Mouse (Mus musculus) forebrain, embryonic 11.5 days (tissue): ENCODE measurements around the gene Cd24a. TPM values are rescaled to one million over a fixed set of nuclear protein-coding genes. Genes with fewer than 3 reads are reported as not detected.

Experiments
- ATAC-seq: fragments of 200-750 bp; cut with Nextera tagmentation; replicated peaks from 2 replicates; pipeline ENCODE4 v1.8.0; 2017; ENCODE audit warnings: moderate TSS enrichment; ENCODE audit not compliant: low FRiP score
- DNase-seq: peaks from one replicate; pipeline ENCODE4 v3.0.0-alpha.2; 2017; ENCODE audit warnings: low spot score
- H3K27ac ChIP-seq: fragments of 300-500 bp; sonication (generic); 2 replicates; pipeline ENCODE4 v1.5.1; 2014; ENCODE audit warnings: low read depth, low read length
- H3K27me3 ChIP-seq: fragments of 300-500 bp; sonication (generic); 2 replicates; pipeline ENCODE4 v1.6.1; 2014; ENCODE audit warnings: mild to moderate bottlenecking, low read length, mixed read lengths; ENCODE audit not compliant: control insufficient read depth, insufficient read depth
- H3K36me3 ChIP-seq: fragments of 300-500 bp; sonication (generic); 2 replicates; pipeline ENCODE4 v1.6.1; 2014; ENCODE audit warnings: mild to moderate bottlenecking, low read length, moderate library complexity, mixed read lengths; ENCODE audit not compliant: control insufficient read depth, insufficient read depth
- H3K4me1 ChIP-seq: fragments of 300-500 bp; sonication (generic); replicated peaks from 2 replicates; pipeline ENCODE4 v1.6.1; 2014; ENCODE audit warnings: low read length, mixed read lengths; ENCODE audit not compliant: control insufficient read depth, insufficient read depth
- H3K4me2 ChIP-seq: fragments of 300-500 bp; sonication (generic); 2 replicates; pipeline ENCODE4 v1.6.1; 2014; ENCODE audit warnings: low read depth, mild to moderate bottlenecking, low read length, moderate library complexity, mixed read lengths; ENCODE audit not compliant: severe bottlenecking
- H3K4me3 ChIP-seq: fragments of 300-500 bp; sonication (generic); 2 replicates; pipeline ENCODE4 v1.5.1; 2014; ENCODE audit warnings: low read depth, low read length
- H3K9ac ChIP-seq: fragments of 300-500 bp; sonication (generic); 2 replicates; pipeline ENCODE4 v1.6.1; 2014; ENCODE audit warnings: low read length
- H3K9me3 ChIP-seq: fragments of 300-500 bp; sonication (generic); 2 replicates; pipeline ENCODE4 v1.6.1; 2016; ENCODE audit warnings: low read length, mixed read lengths; ENCODE audit not compliant: control insufficient read depth
- WGBS: fragments of 180-500 bp; shearing (Covaris S2); extraction: QIAGEN DNeasy Blood & Tissue Kit; methylation state at CpG from one replicate; pipeline ENCODE4 v1.1.7; 2014; 5-methylcytosine and 5-hydroxymethylcytosine counted together
- polyA plus RNA-seq: library from polyadenylated mRNA; unstranded; fragments of >200 nt; fragmentation: Nextera tagmentation; extraction: Ambion mirVana; gene quantifications from 2 replicates; pipeline ENCODE4 v1.2.1, GENCODE M21; 2014

Gene Cd24a
- polyA plus RNA-seq, 1 experiment from 2014 or later, result 364 TPM

DNA sequence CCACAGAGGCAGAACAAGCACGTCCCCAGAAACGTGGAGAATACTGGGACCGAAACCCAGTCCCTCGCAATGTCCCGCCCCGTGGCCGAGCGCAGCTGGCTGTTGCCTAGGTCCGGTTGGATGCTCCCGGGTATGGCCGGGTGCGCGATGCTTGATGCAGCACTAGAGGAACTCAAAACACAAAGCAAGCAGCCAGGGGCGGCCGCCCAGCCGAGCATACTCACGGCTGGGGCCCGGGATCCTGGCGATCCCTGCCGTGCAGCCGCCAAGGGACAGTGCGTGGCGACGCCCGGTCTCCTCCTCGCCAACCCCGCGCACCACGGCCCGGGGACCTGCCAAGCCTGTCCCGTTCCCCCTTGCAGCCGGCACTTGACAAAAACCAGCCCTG lies 276 bp downstream of the Cd24a start:
- DNase-seq (peak; percentile 88), ATAC-seq (peak; percentile 37)
- H3K4me2 ChIP-seq, result peak overlapping the region; percentile 84
- H3K9ac ChIP-seq, result peak overlapping the region; percentile 95
- peaks cover 1% of the 10 kb centered on the region; the same call in 1 of the 2 replicates for H3K4me1 ChIP-seq
- H3K36me3 ChIP-seq, result no peaks in the 10 kb centered on the region; the same call in 1 of the 2 replicates
- WGBS, result under 1% methylated on average over 32 of the region's 32 CpGs
- peaks cover 6% of the 10 kb centered on the region for H3K27me3 ChIP-seq
- H3K4me3 ChIP-seq, result peak overlapping the region; percentile 75
- H3K9me3 ChIP-seq, result no peaks in the 10 kb centered on the region
- peak overlapping the region; percentile 89 for H3K27ac ChIP-seq

DNA sequence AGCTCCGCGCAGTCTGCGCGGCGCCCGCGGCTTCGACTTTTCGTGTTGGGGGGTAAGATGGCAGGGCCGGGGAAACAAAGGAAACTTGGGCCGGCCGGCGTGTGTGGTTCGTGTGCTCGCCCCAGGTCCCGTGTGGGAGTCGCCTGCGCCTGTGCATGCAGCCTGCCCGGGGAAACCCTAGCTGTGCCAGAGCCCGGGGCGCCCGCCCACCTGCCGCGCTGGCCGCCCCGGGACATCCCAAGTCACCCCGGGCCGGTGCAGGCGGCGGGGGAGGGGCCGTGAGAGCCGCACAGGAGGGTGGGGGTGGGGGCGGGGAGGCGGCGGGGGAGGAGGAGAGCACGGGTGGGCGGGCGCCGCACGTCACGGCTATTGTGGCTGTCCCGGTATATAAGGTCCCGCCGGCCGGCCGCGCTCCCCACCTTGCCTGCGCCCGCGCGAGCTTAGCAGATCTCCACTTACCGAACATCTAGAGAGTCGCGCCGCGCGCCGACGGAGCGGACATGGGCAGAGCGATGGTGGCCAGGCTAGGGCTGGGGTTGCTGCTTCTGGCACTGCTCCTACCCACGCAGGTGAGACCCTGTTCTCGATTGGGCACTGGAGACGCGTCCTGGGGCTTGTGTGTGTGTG lies 783 bp downstream of the Cd24a start:
- H3K4me2 ChIP-seq, result peak overlapping the region; percentile 84
- peak overlapping the region; percentile 75 for H3K4me3 ChIP-seq
- H3K27ac ChIP-seq, result peak overlapping the region; percentile 89
- no peaks in the 10 kb centered on the region for H3K9me3 ChIP-seq
- DNase-seq (peak; percentile 95), ATAC-seq (peak; percentile 86)
- H3K27me3 ChIP-seq, result peaks cover 6% of the 10 kb centered on the region
- peaks cover 1% of the 10 kb centered on the region; the same call in 1 of the 2 replicates for H3K4me1 ChIP-seq
- no peaks in the 10 kb centered on the region; the same call in 1 of the 2 replicates for H3K36me3 ChIP-seq
- peak overlapping the region; percentile 95 for H3K9ac ChIP-seq
- under 1% methylated on average over 48 of the region's 65 CpGs for WGBS

DNA sequence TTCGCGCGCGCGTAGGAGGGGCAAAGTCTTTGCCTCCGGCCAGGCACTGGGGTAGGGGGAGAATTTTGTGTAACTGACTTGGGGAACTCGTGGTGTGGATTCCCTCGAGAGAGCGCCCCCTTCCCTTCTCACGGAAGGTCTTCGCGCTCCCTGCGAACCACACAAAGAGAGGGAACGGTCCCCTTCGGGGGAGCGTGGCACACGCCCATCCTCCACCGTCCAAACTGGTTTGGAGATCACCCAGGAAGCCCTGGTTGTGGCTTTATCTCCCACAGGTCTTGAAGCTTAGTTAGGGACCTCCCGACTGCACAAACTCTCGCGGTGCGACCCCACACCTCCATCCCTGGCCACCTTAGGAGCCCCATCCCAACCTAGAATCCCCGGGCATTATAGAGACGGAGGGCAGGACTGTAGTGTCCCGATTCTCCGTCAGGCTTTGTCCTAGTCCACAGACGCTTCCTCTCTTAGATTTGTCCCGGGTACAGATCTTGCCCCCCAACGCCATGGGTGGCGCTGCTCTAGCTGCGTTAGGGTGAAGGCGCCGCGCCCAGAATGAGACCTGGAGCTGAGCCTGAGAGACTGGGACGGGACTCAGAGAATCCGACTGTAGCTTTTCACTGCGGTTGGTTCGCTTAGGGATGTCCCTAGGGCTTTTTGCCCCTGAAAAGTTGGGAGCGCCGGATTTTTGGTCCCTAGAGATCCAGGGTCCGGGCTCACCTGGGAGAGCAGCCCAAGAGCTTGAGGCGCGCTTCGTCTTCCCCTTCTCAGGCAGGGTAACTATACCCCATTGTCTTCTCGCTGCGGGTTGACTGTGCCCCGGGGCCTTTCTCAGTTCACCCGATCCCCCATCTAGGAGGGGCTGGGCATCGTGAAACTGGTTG lies 1.5 kb downstream of the Cd24a start:
- WGBS, result under 1% methylated on average over 47 of the region's 49 CpGs
- peak; percentile 81 for DNase-seq
- Histone ChIP-seq H3K9me3 (no peaks in the 10 kb centered on the region), H3K27ac (peak overlapping the region; percentile 89), H3K4me1 (peaks cover 1% of the 10 kb centered on the region; the same call in 1 of the 2 replicates), H3K27me3 (peaks cover 6% of the 10 kb centered on the region), H3K9ac (peak overlapping the region; percentile 95), H3K36me3 (no peaks in the 10 kb centered on the region; the same call in 1 of the 2 replicates), H3K4me3 (peak overlapping the region; percentile 75), H3K4me2 (peak overlapping the region; percentile 84)
- ATAC-seq, result peak; percentile 25

DNA sequence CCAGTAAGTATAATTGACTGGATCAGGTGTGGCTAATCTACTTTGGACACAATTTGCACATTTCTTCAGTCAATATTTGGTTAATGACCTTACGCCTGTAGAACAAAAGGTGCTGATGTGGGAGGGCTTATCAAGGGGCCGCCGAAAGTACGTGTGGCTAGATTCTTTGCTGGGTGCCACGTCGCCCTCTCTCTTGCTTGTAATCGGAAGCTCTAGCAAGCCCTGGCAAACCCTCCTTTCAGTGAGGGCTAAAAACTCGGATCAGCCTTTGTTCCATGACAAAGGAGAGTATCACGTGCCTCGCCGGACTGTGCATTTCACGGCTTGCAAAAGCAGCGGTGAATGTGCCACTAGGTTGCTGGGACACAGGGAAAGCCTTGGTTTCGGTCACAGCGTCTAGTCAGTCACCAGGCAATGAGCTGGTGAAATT lies 2.6 kb downstream of the Cd24a start:
- H3K27me3 ChIP-seq, result peaks cover 6% of the 10 kb centered on the region
- ATAC-seq (peak; percentile 64), DNase-seq (peak; percentile 89)
- peak overlapping the region; percentile 95 for H3K9ac ChIP-seq
- peak overlapping the region; percentile 84 for H3K4me2 ChIP-seq
- H3K36me3 ChIP-seq, result no peaks in the 10 kb centered on the region; the same call in 1 of the 2 replicates
- under 1% methylated on average over 15 of the region's 15 CpGs for WGBS
- peak overlapping the region; percentile 89 for H3K27ac ChIP-seq
- H3K4me1 ChIP-seq, result peaks cover 1% of the 10 kb centered on the region; the same call in 1 of the 2 replicates
- H3K9me3 ChIP-seq, result no peaks in the 10 kb centered on the region
- peak overlapping the region; percentile 75 for H3K4me3 ChIP-seq

DNA sequence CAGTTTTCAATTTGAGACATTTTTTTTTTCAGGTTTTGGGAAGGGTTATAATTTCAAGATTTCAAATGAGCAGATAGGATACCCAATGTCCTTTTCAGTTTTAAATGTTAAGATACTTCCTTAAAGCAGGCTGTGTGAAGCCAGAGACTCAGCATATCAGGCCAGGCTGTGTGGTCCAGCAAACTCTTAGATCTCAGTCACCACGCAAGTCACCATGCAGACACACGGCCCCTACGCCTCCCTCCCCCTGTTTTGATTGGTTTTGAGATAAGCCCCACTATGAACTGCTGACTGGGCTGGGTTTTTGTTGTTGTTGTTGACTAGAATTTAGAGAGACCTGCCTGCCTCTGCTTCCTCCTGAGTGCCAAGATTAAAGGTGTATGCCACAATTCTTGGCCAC lies 3.2 kb downstream of the Cd24a start:
- Histone ChIP-seq H3K4me3 (peak overlapping the region; percentile 75), H3K4me2 (peak overlapping the region; percentile 84), H3K9me3 (no peaks in the 10 kb centered on the region), H3K27me3 (peaks cover 4% of the 10 kb centered on the region), H3K9ac (peak overlapping the region; percentile 95), H3K27ac (peak overlapping the region; percentile 89; the same call in 1 of the 2 replicates), H3K4me1 (peaks cover 1% of the 10 kb centered on the region; the same call in 1 of the 2 replicates), H3K36me3 (no peaks in the 10 kb centered on the region; the same call in 1 of the 2 replicates)
- ATAC-seq (no peak), DNase-seq (no peak)
- WGBS, result 54% methylated on average over 3 of the region's 3 CpGs

DNA sequence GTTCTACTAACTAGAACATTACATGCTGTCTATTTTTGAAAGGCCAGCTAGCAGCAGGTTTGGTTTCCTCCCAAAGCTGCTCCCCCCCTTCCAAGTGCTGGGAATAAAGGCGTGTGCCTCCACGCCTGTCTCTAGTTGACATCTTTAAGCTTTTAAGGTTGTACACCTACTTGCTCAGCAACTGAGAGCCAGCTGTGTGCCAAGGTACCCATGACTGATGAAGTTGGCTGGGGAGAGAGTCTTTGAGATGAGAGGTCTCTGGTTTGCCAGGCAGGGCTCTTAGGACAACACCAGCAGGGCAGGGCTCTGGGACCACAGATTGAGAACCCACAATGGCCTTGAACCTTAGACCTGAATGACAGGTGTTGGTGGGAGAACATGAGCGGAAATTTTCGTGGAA lies 6.5 kb downstream of the Cd24a start:
- Histone ChIP-seq H3K27ac (no peak overlapping the region), H3K9me3 (no peaks in the 10 kb centered on the region), H3K27me3 (no peaks in the 10 kb centered on the region), H3K4me2 (no peak overlapping the region), H3K36me3 (no peaks in the 10 kb centered on the region; the same call in 1 of the 2 replicates), H3K4me3 (no peak overlapping the region), H3K9ac (no peak overlapping the region), H3K4me1 (peaks cover 1% of the 10 kb centered on the region; the same call in 1 of the 2 replicates)
- WGBS, result 91% methylated on average over 4 of the region's 4 CpGs
- DNase-seq (no peak), ATAC-seq (no peak)

DNA sequence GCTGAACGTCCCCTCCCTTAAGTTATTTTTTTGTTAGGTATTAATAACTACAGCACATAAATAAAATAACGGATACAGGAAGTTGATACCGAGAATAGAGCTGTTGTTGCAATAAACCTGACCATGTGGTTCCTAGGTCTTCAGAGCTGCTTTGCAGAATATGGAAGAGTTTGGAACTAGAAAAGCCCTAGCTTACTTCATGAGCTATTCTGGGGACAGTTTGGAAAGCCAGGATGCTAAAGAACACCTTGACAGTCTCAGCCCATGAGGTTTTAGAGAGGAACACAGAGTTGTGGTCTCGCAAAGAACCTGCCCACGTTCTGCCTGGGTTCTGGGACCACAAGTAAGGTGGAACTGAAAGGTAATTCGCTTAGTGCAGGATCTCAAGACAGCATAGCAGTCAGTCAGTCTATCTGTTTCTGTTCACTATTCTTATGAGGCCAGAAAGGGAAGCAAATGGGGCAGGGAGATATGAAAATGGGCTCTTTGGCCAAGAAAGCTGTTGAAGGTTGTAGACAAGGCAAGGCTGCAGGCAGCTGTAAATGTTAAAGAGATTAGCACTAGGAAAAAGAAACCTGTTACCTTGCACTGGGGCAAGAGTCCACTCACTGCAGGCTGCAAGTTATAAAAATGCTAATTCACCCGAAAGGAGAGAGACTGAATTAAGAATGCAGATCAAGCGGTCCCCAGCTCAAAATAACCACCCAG lies 10.5 kb downstream of the Cd24a start:
- ATAC-seq (no peak), DNase-seq (no peak)
- Histone ChIP-seq H3K27ac (no peak overlapping the region), H3K4me2 (no peak overlapping the region), H3K36me3 (no peaks in the 10 kb centered on the region), H3K4me1 (no peaks in the 10 kb centered on the region), H3K4me3 (no peak overlapping the region), H3K27me3 (no peaks in the 10 kb centered on the region), H3K9me3 (no peaks in the 10 kb centered on the region), H3K9ac (no peak overlapping the region)
- WGBS, result 75% methylated on average over 8 of the region's 8 CpGs

DNA sequence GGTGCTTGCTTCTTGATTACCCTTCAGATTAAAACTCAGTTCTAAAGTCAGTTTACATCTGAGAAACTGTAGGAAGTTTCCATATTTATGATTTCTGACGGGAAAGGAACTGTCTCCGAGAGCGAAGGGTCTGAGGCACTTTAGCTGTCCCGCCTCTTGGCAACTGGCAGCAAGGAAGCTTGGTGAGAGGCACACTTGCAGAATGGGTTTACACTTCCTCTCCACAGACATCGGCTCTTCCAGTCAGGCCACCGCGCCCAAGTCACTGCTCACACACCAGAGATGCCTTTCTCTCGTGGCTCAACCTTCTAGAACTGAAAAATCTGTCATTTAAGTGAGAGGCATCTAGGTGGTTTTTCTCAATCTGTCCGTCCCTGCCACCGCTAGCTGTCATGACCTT lies 13.4 kb downstream of the Cd24a start:
- H3K27ac ChIP-seq, result no peak overlapping the region
- WGBS, result 94% methylated on average over 10 of the region's 10 CpGs
- H3K4me2 ChIP-seq, result no peak overlapping the region
- no peaks in the 10 kb centered on the region for H3K27me3 ChIP-seq
- H3K36me3 ChIP-seq, result no peaks in the 10 kb centered on the region
- no peaks in the 10 kb centered on the region for H3K4me1 ChIP-seq
- H3K9me3 ChIP-seq, result no peaks in the 10 kb centered on the region
- no peak overlapping the region for H3K4me3 ChIP-seq
- no peak for ATAC-seq
- DNase-seq, result no peak
- H3K9ac ChIP-seq, result no peak overlapping the region
